Mouse (Mus musculus): ENCODE data around the gene Creb3l1.

DNA sequence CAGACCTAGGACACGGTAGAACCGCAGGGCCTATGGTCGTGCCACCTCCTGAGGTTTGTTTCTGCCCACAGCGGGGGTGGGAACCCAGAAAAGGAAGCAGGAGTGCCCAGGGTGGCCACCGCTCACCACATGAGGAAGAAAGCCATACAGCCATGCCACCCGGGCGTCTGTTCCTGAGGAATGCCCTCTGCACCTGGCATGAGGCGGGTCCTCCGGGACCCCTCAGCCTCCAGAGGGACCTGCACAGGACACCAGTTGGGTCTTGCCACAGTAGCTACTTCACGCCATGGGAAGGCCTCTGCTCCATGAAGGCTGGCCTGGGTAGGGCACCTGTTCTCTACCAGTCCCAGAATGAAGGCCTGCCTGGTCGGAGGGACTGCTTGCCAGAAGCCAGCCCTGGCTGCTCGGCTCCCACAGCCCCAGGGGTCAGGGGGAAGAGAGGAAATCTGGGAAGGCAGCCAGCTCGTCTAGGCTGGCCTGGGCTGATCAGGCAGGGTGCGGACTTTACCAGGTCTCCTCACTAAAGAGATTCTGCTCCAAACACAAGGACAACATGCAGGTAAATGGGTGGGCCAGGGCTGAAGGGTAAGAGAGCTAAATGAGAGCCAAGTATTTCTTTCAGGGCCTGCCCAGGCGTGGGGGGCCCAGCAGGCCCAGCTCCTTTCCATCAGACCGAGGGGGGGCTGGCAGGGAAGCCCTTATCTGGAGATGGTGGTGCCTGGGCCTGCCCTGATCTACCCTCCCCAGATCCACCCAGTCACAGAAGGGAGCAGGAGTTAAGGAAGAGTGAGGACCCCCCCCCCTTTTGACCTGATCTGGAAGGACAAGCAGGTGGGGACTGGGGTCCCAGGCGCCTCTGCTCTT, 74.7 kb downstream of the Creb3l1 start:
- TF ChIP-seq CTCF (IDR thresholded peaks at IDR 0.05; ENCODE audit: control insufficient read depth, insufficient read depth, insufficient replicate concordance, low read depth, low read length) = no peak
- TF ChIP-seq POLR2A (IDR thresholded peaks at IDR 0.05; ENCODE audit: control insufficient read depth, low read depth, low read length) = no peak
